Mouse (Mus musculus): Measurements from ENCODE around the gene Aox4.
A peak's percentile ranks its signal among the peaks of the same experiment; 100 is the strongest.

The Aox4 gene

DNA sequence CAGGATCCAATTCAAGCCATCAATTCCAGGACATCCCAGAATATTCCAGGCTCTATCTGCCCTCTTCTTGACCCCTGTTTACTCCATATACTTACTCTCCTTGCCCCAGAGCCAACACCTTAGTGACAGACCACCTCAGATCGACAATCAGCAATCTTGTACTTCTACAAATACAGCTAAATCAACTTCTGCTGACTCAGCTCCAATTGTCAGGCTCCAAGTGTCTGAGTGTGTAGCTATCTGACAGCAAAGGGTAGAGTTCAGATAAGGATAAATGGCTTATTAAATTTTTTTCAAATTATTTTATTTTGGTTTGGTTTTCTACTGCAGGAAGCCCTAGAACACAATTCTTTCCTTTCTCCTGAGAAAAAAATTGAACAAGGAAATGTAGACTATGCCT lies 38.3 kb downstream of the Aox4 start:
- no peak for DNase-seq

DNA sequence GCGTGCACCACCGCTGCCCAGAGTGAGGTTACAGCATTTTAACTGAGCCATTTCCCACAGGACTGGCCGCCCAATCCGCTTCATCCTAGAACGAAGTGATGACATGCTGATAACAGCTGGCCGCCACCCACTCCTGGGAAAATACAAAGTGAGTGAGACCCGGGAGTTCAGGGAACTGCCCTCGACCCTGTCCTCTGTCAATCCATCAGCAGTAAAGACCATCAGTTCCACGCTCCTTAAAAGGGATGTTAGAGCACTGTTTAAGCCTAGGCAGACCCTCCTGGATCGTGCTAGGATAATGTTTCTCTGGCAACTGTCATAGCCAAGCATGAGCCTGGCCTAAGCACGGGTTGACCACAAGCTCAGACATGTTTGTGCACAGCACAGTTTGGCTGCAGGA lies 43.3 kb downstream of the Aox4 start:
- peak; percentile 12 for DNase-seq

DNA sequence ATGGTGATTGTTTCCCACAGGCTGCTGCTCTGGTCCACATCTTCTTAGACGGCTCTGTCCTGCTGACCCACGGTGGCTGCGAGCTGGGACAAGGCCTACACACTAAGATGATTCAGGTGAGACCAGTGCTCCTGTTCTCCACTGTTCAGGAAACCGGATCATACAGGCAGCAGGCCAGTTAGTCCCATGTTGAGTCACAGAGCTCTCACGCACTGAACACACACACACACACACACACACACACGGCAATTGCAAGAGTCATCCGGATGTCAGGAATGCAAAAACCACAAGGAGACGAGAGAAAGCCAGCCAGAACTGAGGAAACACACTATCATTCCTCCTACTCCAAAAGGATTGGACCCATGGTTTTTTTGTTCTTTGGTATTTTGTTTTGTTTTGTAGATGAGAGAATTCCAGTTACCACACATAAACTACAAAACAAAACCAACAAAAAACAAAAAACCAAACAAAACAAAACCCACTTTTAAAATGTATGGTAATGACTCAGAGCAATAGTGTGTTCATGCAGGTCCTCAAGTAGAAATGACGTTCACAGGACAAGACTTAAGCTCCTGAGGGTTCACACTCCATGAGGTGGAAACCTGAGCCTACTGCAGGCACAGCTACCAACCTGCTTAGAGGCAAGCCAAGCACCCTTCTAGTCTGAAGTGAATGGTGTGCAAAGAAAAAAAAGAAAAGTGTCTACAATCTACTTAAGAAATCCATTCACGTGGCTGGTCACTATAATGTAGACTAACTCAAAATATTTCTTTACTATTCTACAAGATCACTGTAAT lies 47.2 kb downstream of the Aox4 start:
- no peak for DNase-seq

DNA sequence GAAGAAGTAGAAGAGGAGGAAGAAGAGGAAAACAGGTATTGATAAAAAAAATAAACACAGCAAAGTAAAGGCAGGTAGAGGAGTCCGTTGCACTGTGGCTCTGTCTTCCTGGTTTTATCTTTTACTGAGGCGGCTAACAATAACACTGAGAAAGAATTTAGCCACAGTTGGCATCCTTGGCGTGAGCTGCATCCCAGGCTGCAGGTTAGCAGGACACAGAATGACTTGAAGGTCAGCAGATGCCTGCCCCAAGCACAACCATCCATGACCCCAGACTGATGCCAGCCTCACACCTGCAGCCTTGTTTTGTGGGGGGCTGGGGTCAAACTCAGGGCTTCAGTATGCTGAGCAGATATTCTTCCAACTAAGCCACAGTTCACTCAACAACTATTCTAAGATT lies 50.1 kb downstream of the Aox4 start:
- DNase-seq: no peak

DNA sequence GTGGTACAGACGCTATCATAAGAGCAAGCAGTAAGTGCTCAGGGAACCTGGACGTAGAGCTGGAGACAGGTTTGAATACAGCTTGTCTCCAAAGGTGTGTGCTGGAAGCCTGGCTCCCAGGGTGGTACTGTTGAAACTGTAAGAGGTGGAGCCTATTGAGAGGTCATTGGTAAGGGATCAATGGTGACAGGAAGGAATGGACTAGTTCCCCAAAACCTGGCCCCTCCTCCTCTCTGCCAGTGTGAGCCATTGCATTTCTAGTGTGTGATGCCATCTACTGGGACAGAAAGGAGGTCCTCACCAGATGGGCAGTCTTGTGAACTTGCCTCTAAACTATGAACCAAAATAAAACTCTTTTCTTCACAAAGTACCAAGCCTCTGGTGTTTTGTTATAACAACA lies 58.0 kb downstream of the Aox4 start:
- no peak for DNase-seq

DNA sequence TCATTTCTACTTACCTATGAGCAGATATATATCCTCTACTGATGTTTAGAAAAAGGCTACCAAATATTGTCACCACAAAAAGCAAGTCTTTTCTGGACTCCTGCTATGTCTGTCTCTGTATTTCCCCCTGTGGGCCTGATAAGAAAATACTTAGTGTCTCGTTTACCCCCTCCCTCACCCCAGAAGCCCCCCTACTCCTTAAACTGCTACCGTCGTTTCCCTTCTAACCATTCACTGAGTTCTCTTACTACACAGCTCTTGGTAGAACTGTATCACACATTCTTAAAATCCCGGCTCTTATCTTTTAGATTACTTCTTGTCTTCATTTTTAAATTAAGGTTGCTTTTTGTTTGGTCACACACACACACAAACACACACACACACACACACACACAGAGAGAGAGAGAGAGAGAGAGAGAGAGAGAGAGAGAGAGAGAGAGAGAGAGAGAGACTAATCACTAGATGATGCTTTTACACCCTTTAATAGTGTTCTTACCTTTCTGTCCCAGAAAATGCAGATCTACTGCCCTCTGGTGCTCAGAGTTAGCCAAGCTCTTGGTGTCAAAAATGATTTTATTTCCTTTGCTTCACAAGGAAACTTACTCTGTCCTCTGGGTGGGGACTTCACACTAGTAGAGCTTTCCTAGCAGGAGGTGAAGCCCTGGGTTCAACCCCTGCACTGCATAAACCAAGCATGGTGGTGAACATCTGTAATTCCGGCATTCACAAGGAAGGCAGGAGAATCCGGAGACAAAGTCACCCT lies 60.8 kb downstream of the Aox4 start:
- DNase-seq: peak; percentile 81

DNA sequence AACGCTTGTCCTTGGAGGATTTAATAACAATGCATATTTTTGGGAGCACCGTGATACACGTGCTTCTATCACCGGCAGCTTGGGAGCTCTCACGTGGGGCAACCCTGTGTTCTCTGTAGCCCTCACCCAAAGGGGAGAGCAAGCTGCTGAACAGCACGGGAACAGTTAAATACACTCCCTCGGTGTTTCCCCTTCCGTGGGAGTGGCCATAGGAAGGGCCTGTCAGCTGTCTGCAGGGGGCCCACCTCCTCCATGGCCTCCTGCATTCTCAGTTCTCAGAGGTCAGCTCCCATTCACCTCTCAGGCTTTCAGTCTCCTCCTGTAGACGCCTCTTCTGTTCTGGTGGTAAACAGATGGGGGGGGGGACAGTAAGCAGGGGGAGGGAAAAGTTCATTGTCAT lies 65.7 kb downstream of the Aox4 start:
- peak; percentile 30 for DNase-seq

DNA sequence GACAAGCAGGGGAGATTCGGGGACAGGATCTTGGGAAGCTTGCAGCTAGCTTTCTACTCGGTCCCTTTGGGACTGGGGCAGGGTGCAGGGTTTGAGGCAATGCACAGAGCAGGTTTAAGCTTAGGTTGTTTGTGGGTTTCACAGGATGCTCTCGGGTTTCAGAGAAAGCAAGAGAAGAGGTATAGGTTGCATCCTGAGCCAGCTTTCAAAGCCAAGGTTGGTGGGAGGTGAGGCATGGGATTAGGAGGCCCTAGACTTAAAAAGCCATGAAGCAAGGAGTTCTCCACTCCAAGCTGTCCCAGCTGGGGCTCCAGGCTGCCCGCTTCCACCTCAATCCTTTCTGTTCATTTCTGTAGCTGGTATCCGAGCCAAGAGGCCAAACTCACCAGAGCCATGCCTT lies 67.8 kb downstream of the Aox4 start, which contains the start of gene Aox2:
Gene Aox2, plus strand, starts transcription at position 301 of the 400 bp plus-strand sequence.
- DNase-seq: no peak

DNA sequence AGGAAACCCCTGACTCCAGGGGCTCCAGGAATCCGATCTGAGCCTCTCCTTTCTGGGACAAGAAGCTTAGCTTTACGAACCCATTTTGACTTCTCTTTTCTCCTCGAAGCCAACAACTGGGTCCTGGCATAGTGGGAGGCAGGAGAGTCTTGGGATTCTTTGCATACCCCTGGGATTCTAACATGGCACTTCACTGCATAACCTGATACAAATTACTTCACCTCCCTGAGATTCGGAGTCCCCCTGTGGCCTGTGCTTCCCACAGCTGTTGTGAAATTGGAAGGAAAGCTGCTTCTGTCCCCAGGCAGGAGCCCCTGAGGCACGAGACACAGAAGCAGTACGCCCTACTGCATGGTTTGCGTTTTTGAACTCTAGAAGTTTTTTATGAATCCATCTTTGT lies 68.3 kb downstream of the Aox4 start:
- no peak for DNase-seq

DNA sequence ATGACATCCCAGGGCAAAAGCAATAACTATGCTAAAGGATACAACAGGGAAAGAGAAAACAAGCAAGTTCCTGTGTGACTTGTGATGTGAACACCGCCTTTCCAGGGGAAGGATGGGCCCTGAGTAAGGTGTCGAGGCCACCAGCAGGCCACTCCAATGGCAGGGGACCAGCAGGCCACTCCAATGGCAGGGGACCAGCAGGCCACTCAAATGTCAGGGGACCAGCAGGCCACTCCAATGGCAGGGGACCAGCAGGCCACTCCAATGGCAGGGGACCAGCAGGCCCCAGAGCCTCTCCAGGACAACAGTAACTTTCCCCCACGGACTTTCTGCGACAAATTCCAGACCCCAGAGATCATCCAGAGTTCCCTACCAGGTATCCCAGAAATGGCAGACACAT lies 70.2 kb downstream of the Aox4 start:
- DNase-seq: no peak

DNA sequence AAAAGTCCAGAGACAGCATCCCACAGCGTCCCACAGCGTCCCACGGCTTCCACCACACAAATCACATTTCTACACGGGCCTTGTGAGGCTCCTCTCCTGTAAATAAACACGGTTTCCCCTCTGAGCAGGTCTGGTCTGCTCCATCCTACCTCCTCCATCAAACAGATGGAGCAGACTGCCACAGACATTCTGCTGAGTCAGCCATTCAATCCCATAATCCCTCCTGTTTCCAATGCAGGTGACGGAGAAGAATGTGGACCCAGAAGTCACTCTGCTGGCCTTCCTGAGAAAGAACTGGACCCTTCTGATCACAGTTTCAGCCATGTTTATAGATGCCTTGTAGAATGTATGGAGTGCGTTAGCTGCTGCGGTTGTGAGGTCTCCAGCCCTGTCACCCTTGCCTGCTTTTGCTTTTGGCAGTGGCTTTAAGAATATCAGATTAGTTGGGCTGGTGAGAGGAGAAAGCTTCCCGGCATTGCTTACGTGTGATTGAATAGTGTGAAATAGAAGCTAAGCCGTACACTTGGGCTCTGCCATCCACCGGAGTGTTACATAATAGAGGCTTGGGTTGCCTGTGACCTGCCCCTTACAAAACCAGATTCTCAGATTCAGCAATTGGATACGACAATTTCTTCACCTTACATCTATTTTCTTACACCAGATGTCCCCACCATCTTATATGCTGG lies 70.9 kb downstream of the Aox4 start:
- no peak for DNase-seq

DNA sequence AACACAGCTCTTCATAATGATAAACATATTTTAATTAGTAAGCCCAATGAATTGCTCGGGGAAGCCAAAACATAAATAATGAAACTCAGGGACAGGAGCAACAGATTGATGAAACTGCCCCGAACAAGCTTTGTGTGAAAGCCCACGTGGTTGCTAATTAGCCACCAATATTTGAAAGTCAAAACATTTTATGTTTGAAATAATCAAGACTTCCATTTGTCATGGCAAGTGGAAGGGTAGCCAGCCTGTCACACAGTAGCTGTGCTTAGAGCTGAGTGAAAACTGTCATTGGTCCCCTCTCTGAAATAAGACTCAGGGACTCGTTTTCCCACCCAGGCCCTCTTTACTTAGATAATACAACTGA lies 71.4 kb downstream of the Aox4 start:
- DNase-seq: no peak

DNA sequence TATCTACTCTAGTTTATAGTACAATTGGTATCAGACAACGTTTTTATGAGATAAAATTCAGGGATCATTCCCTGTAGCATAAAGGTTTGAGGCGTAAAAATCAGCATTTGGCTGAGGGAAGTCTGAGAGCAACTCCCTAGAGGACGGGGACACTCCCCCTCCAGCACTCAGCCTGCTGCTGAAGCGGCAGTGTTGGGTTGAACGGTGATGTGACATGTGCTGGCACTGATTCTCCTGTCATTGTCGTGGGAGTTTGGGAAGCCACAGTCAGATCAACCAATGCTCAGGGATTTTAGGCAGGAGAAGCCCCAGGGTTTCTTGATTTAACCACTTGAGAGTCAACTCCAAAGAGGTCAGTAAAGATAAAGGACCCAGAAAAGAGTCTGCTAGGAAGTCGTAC lies 74.3 kb downstream of the Aox4 start:
- no peak for DNase-seq

DNA sequence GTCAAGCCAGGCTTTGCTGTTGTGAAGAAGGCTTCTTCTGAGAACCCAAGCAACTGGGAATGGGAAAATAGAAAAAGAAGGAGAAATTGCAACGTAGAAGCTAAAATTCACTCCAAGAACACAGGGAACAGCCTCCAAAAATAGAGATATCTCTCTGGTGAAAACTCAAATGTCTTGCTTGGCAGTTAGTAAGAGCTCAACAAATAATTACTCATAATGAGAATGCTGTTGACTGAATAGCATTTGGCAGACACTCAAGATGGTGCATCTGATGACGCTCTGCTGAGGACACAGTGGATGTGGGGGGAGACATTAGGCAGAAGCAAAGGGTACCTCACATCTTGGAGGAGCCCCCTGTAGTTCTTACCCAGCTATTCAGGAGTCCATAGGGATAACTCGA lies 77.9 kb downstream of the Aox4 start:
- DNase-seq: no peak

DNA sequence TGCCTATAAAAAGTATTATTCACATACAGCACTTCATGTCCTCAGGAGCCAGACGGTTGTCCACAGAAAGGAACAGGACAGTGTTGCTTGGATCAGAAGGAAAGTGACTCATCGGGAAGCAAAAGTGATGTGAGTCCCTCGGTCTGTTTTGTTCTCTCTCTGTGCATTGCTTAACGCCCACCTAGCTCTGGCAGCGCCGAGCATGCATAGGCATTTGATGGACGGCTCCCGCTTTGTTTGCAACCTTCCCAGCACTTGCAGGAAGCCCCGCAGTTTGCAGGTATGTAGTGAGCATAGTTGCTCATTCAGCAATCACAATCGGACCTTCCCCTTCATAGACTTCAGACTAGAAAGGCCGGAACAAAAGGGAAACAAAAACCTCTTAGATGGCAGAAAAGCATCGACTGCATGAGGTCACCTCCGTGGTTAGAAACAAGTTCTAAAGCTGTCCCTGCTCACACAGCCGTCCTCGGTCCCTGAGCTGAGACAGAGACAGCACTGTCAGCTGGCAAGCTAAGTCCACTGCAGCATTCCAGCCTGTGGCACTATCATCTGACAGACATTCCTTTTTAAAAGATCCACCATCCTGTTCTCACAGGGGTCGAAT lies 79.8 kb downstream of the Aox4 start:
- DNase-seq: no peak

DNA sequence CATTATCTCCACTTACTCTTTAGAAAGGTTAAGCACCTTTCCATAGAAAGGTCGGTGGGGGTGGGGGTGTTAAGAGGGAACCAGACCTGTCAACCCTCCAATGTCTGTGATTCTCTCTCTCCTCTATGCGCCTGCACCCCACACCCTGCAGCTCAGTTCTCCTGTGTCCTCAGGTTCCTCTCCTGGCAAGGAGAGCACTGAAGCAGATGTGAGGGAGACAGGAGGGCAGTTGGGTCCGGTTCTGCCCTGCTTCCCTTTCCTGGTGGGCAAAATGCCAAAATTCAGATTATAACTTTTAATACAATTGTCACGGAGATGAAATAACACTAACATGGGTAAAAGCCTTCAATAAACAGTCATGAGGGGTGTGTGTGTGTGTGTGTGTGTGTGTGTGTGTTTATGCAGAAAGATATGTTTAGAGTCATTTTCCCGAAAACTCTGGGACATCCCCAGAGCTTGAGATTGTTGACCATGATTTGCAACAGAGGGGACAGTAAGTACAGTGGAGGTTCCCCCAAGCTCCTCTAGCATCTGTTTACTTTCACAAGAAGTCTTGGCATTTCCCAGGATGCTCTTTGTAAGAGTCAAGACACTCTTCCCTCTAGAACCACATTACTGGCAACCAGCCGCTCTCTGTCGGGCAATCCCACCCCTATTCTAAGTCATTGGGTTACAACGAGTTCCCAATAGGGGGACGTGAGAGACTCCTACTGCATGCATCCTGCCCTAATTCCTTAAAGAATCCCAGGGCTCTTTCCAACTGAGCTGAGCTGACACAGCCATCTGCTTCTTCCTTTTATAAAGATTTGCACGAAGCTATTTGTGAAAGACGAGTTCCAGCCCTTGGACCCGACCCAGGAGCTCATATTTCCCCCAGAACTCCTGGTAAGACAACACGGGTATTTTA lies 81.5 kb downstream of the Aox4 start:
- DNase-seq: no peak

DNA sequence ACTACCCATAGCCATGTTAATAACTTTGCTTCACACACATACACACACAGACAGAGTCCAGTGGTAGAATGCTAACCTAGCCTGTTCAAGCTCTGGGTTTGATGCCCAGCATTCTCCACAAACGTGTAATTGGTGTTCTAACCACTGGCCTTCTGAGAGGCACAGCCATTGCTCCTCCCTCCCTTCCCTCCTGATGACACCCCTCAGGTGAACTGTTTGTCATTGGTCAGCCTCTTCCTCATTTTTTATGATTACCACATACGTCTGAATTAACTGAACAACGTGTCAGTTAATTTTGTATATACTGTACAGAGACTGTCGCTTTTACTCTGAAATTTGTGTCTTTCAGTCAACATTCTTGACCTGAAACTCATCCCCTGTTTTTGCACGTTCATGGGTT lies 84.5 kb downstream of the Aox4 start:
- DNase-seq: no peak

DNA sequence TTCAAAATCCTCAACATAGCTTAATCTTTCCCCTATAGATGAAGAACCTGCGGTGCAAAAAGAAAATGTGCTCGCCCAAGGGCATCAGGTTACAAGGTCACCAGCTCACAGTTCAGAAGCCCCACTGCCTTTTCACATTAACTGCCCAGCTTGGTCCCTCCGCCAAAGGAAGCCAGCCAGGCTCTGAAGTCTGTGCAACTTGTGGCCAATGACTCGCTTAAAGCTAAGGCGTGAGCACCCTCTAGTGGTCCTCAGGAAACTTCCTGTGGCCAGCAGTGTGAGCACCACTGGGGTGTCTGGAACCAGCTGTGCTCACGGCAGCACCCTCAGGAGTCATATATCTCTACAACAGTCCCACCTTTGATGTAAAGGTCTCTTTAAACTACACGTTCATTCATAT lies 86.1 kb downstream of the Aox4 start:
- DNase-seq: peak; percentile 92

DNA sequence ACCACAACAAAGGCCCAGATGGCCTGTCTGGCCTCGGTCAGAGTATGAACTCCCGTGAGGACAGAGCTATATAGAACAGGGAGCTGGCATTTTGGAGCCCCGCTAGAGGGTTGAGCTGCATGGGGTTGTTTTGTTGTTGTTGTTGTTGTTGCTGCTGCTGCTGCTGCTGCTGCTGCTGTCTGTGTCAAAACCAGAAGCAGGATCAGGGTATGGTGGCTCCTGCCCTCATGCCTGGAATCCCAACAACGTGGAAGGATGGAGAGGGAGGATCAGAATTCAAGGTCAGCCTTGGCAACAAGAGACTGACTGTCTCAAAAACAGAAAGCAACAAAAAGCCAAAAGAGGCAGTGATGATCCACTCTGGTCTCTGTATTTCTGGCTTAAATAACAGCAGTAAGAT lies 86.6 kb downstream of the Aox4 start:
- DNase-seq: no peak

DNA sequence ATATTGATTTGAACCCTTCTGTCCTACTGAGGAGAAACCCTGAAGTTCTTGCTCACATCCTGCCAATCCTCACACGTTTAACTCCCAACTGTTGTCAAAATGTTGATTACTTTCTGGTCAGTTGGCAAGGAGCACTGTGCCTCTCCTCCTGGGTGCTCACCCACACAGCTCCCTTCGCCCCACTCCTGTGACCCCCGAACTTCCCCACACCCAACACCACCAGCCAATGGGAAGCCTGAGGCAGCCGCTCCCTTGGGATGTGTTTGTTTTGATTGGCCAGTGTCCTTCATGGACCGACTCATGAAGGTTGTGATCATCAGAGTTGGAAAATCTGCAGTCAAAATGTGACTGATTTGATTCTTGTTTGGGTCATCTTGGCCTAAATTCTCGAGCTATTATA lies 88.2 kb downstream of the Aox4 start:
- no peak for DNase-seq

DNA sequence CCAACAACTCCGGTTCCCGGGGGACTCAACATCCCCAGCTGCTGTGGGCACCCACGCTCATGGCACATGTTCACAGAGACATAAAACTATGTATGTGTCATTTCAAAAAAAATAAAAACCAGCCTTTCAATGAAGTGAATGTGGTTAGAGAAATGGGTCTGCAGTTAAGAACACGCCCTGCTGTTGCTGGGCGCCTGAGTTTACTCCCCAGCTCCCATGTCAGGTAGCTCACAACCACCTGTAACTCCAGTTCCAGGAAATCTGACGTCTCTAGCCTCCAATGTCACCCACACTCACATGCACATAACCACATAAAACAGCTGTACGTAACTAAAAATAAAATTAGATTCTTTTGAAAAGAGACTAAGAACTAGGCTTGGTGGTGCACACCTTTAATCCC lies 90.9 kb downstream of the Aox4 start:
- no peak for DNase-seq

DNA sequence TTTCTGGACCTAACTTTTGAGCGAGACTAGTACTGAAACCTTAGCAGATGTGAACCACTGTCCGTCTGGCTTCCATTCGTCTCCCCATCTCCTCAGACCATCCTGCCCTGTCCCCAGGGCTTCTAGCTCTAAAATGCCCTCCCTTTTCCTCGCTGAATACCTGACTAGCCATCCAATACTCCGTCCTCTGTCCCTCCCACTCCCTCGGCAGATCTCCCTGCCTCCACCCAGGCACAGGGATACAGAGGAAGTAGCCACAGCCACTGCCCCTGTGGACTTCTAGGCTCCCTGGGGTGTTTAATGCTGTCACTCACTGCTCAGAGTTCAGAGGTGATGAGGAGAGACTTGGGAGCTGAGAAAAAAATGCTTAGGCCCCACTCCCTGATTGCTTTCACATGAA lies 91.8 kb downstream of the Aox4 start:
- DNase-seq: no peak

DNA sequence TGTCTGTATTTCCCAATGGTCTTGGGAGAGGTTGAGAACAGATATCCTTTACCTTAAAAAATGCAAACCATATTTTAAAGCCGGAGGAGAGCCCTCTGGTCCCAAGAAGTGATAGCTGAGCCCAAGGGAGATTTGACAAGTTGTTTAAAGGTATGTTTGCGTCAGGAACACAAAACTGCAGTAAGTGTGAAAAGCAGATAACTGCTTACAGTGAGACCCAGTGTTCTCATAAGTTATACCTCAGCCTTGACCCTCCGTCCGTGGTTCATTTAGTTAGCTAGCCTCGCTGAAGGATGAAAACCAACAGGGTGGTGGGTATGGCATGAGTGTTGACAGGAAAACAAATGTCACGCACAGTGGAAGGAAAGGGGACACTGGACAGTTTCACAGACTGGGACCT lies 92.8 kb downstream of the Aox4 start:
- DNase-seq: no peak

All from embryo, embryonic 11 days (tissue).